Mouse (Mus musculus): ENCODE data around the gene Il24.

The Il24 gene

GRCm38 (mm10) chr1:130875139-130875538, 12.1 kb downstream of the Il24 start:
- Histone ChIP-seq H3K27me3 (ENCODE audit: control insufficient read depth, insufficient read depth, low read length, poor library complexity, severe bottlenecking) (no peaks in the 10 kb centered on the region), H3K36me3 (ENCODE audit: control insufficient read depth, insufficient read depth, low read length, poor library complexity, severe bottlenecking) (peaks cover 30% of the 10 kb centered on the region)
- peak; percentile 70 for DNase-seq (ENCODE audit: low read depth, low spot score)

GRCm38 (mm10) chr1:130872912-130873311, 14.3 kb downstream of the Il24 start:
- H3K36me3 ChIP-seq (ENCODE audit: control insufficient read depth, insufficient read depth, low read length, poor library complexity, severe bottlenecking), result peaks cover 15% of the 10 kb centered on the region
- peak; percentile 54 for DNase-seq (ENCODE audit: low read depth, low spot score)
- H3K27me3 ChIP-seq (ENCODE audit: control insufficient read depth, insufficient read depth, low read length, poor library complexity, severe bottlenecking), result no peaks in the 10 kb centered on the region

- peak; percentile 82 for DNase-seq (ENCODE audit: low read depth, low spot score)
- Histone ChIP-seq H3K36me3 (ENCODE audit: control insufficient read depth, insufficient read depth, low read length, poor library complexity, severe bottlenecking) (no peaks in the 10 kb centered on the region), H3K27me3 (ENCODE audit: control insufficient read depth, insufficient read depth, low read length, poor library complexity, severe bottlenecking) (no peaks in the 10 kb centered on the region)
Observed at GRCm38 (mm10) chr1:130865541-130866221, 21.6 kb downstream of the Il24 start, which contains the start of gene Fcmr. Gene Fcmr, plus strand, starts transcription at chr1:130865669.

DNA sequence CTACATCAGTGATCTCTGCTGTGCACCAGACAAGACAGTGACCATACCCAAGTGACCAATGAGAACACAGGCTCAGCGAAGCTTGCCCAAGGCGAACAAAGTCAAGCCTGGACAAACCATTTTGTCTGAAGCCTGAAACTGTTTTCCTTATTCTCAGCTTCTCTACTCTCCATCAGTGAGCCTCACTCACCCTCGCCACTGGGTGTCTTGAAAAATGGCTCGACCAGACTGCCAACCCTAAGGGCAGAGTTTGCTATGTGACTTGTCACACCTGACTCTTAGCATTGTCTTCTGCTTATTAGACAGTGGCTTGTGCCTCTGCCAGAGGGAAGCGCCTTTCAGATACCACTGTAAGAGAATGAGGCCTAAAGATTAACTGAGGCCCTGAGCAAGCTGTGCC, 22.5 kb downstream of the Il24 start:
- Histone ChIP-seq H3K36me3 (ENCODE audit: control insufficient read depth, insufficient read depth, low read length, poor library complexity, severe bottlenecking) (no peaks in the 10 kb centered on the region), H3K27me3 (ENCODE audit: control insufficient read depth, insufficient read depth, low read length, poor library complexity, severe bottlenecking) (no peaks in the 10 kb centered on the region)
- DNase-seq (ENCODE audit: low read depth, low spot score), result peak; percentile 57

DNA sequence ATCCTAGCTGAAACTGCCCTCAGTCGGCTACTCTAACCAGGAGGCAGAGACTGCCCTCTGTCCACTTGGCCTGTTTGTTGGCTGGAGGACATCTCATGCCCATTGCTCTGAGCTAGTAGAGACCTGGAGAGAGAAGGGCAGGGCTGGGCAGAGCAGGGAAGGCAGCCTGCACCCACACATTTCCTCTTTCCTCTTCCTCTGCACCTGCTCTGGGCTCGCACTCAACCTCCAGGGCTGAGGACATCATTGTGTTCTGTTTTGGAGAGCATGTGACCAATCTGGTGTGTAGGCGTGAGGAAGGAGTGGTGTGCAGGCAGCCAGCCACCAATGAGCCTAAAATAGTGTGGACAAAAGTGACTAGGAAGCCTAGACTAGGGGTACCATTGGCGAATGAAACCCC, 23.0 kb downstream of the Il24 start:
- Histone ChIP-seq H3K36me3 (ENCODE audit: control insufficient read depth, insufficient read depth, low read length, poor library complexity, severe bottlenecking) (no peaks in the 10 kb centered on the region), H3K27me3 (ENCODE audit: control insufficient read depth, insufficient read depth, low read length, poor library complexity, severe bottlenecking) (no peaks in the 10 kb centered on the region)
- DNase-seq (ENCODE audit: low read depth, low spot score), result peak; percentile 92

DNA sequence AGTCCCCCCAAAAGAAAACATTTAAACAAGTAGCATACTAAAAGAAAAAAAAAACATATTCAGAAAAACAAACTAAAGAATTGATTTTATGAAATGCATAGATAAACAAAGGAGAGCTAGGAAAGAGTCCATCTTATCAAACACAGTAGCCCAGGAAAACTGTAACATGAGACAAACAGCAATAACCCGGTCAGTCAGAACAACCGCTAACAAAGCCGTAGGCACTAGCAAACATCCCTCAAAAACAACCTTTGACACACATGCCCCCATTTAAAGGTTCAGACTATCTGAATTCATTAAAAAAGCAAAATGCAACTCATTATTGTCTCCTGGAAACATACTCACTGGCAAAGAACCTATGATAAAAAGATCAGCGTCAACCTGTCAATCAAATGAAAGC, 29.8 kb downstream of the Il24 start:
- H3K36me3 ChIP-seq (ENCODE audit: control insufficient read depth, insufficient read depth, low read length, poor library complexity, severe bottlenecking), result no peaks in the 10 kb centered on the region
- DNase-seq (ENCODE audit: low read depth, low spot score), result no peak
- no peaks in the 10 kb centered on the region for H3K27me3 ChIP-seq (ENCODE audit: control insufficient read depth, insufficient read depth, low read length, poor library complexity, severe bottlenecking)

- H3K27me3 ChIP-seq (ENCODE audit: control insufficient read depth, insufficient read depth, low read length, poor library complexity, severe bottlenecking), result no peaks in the 10 kb centered on the region
- no peak for DNase-seq (ENCODE audit: low read depth, low spot score)
- no peaks in the 10 kb centered on the region for H3K36me3 ChIP-seq (ENCODE audit: control insufficient read depth, insufficient read depth, low read length, poor library complexity, severe bottlenecking)
Observed at GRCm38 (mm10) chr1:130855723-130856122, 31.5 kb downstream of the Il24 start.

DNA sequence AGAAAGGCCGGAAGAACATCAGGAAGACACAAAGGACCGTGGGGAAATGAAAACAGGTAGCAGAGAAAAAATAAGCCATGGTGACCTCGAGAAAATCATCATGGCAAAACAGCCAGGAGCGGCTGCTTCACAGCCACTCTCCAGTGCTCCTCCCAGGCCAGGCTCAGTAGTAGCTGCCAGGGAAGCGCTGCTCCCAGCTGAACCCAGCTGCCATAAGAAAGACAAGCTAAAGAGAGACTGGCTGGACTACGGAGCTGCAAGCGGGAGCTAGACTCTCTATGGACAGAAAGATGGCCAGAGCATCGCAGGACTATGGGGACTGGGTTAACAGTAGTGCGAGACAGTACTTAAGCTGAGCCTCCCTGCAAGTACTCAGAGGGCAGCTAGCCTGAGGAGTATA, 32.4 kb downstream of the Il24 start:
- Histone ChIP-seq H3K36me3 (ENCODE audit: control insufficient read depth, insufficient read depth, low read length, poor library complexity, severe bottlenecking) (no peaks in the 10 kb centered on the region), H3K27me3 (ENCODE audit: control insufficient read depth, insufficient read depth, low read length, poor library complexity, severe bottlenecking) (no peaks in the 10 kb centered on the region)
- no peak for DNase-seq (ENCODE audit: low read depth, low spot score)

- no peaks in the 10 kb centered on the region for H3K27me3 ChIP-seq (ENCODE audit: control insufficient read depth, insufficient read depth, low read length, poor library complexity, severe bottlenecking)
- peak; percentile 86 for DNase-seq (ENCODE audit: low read depth, low spot score)
- no peaks in the 10 kb centered on the region for H3K36me3 ChIP-seq (ENCODE audit: control insufficient read depth, insufficient read depth, low read length, poor library complexity, severe bottlenecking)
Observed at GRCm38 (mm10) chr1:130850405-130850804, 36.8 kb downstream of the Il24 start.

DNA sequence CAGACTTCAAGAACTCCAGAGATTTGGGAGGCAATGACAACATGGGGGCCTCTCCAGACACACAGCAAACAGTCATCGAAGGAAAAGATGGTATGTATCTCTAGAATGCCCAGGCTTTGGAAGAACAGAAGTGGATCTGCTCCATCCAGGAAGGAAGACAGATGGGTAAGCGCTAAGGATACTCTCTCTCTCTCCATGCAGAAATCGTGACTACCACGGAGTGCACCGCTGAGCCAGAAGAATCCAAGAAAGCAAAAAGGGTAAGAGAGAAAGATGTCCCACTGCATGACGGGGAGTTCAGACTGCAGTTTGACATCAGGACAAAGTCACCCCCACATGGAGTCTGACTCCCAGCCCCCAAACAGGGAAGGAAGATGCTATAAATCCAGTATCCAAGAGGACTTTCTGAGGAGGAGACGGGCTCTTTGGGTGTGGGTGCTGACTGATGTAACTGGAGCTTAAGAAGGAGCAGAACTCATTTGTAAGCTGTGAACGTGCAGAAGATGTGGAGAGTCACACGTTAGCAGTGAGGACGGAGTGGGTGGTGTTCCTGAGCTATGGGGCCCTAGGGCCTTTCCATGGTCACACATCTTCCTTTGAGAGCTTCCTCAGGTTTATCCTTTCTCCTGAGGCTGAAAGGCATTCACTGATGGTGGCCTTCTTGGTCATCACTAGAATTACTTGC, 37.6 kb downstream of the Il24 start:
- H3K27me3 ChIP-seq (ENCODE audit: control insufficient read depth, insufficient read depth, low read length, poor library complexity, severe bottlenecking), result no peaks in the 10 kb centered on the region
- DNase-seq (ENCODE audit: low read depth, low spot score), result no peak
- H3K36me3 ChIP-seq (ENCODE audit: control insufficient read depth, insufficient read depth, low read length, poor library complexity, severe bottlenecking), result no peaks in the 10 kb centered on the region

- no peak for DNase-seq (ENCODE audit: low read depth, low spot score)
- Histone ChIP-seq H3K36me3 (ENCODE audit: control insufficient read depth, insufficient read depth, low read length, poor library complexity, severe bottlenecking) (no peaks in the 10 kb centered on the region), H3K27me3 (ENCODE audit: control insufficient read depth, insufficient read depth, low read length, poor library complexity, severe bottlenecking) (no peaks in the 10 kb centered on the region)
Observed at GRCm38 (mm10) chr1:130844516-130844915, 42.7 kb downstream of the Il24 start.

DNA sequence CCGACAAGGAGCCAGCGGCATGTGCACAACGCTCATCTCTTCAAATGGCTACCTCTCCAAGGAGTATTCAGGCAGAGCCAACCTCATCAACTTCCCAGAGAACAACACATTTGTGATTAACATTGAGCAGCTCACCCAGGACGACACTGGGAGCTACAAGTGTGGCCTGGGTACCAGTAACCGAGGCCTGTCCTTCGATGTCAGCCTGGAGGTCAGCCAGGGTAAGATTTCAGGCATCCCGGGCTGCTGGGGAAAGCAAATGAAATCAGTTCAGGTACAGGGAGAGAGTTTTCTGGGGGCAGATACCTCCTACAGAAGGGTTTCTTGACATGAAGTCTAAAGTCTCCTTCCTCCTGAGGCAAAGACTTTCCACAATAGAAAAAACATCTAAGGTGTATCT, 45.6 kb downstream of the Il24 start:
- Histone ChIP-seq H3K27me3 (ENCODE audit: control insufficient read depth, insufficient read depth, low read length, poor library complexity, severe bottlenecking) (no peaks in the 10 kb centered on the region), H3K36me3 (ENCODE audit: control insufficient read depth, insufficient read depth, low read length, poor library complexity, severe bottlenecking) (no peaks in the 10 kb centered on the region)
- DNase-seq (ENCODE audit: low read depth, low spot score), result no peak

DNA sequence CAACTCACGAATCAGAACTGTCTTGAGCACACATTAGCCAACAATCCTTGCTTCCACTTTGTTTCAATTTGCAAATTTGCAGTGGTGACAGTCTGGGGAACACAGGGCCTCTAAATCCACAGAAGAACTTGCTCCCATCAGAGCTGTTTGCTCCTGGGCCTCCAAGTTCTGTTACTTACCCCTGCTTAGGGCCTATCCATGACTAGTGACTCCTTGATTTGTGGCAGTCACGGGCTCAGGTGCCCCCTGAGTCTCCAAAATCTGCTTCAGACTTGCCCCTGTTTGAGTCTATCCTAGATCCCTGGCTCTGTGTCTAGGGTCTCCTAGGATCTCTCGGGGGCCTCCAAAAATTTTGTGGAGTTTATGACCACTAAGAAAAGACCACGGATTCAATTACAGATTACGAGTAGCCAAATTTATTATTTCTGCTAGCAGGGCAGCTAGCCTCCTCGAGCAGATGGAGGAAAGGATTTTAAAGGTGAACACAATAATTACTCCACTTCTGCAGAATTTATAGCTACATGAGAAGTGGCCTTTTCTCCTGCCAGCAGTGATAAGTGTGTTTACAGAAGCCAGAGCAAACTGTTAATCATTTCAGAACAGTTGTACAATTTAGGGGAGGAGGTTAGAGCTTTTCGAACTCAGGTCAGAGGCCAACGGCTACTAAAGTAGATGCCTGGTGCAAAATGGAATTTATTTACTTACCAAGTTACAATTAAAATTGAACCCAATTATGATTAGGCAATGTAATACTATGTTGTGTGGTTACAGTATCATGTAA, 46.5 kb downstream of the Il24 start:
- H3K27me3 ChIP-seq (ENCODE audit: control insufficient read depth, insufficient read depth, low read length, poor library complexity, severe bottlenecking), result no peaks in the 10 kb centered on the region
- no peak for DNase-seq (ENCODE audit: low read depth, low spot score)
- no peaks in the 10 kb centered on the region for H3K36me3 ChIP-seq (ENCODE audit: control insufficient read depth, insufficient read depth, low read length, poor library complexity, severe bottlenecking)

GRCm38 (mm10) chr1:130838288-130838687, 49.0 kb downstream of the Il24 start:
- peak; percentile 94 for DNase-seq (ENCODE audit: low read depth, low spot score)
- Histone ChIP-seq H3K27me3 (ENCODE audit: control insufficient read depth, insufficient read depth, low read length, poor library complexity, severe bottlenecking) (no peaks in the 10 kb centered on the region), H3K36me3 (ENCODE audit: control insufficient read depth, insufficient read depth, low read length, poor library complexity, severe bottlenecking) (no peaks in the 10 kb centered on the region)

Data from splenic B cell, adult 2 months (primary cell).